Mouse (Mus musculus) right cerebral cortex, postnatal 25 days (tissue): Measurements from ENCODE around the gene Mtus2.
A peak's percentile ranks its signal among the peaks of the same experiment; 100 is the strongest.

Source experiments
- DNase-seq: peaks from one replicate; pipeline ENCODE4 v3.0.0; 2022

The Mtus2 gene

DNA sequence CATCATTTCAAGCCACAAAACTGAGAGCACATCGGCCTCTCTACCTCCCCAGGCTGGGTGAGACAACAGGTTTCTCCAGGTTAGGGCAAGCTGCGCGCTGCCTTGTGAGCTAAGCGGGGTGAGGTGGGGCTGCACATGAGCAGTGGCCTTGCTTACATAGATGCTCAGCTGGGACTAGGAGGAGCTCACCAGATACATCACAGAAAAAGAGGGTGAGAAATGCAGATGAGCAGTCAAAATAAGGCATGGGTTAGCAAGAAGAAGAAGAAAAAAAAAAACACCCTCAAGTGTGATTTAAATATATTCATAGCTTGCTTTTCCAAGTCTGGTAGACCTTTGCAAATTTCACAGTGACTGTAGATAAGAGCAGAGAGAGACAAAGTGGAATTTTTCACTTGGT lies 254.7 kb downstream of the Mtus2 start:
- DNase-seq, result no peak

DNA sequence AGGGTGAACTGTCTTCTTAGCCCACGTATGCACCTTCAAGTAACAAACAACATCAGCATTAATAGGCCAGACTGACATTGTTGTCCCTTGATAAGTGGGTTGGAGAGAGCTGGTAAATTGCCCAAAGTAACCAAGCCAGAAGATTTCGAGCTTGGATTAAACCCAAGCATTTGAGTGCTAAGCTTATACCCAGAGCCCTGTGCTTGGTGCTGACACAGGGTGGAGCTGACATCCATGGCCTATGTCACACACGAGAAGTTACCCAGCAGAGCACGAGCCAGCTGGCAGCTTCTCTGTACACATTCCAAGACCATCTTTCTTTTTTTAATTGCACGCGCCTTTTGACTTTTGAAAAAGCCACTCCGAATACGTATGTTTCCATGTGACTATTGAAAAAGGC lies 259.7 kb downstream of the Mtus2 start:
- no peak for DNase-seq

- DNase-seq, result no peak
These were observed 265.8 kb downstream of the Mtus2 start for GRCm38 (mm10) chr5:148222898-148223297.

DNA sequence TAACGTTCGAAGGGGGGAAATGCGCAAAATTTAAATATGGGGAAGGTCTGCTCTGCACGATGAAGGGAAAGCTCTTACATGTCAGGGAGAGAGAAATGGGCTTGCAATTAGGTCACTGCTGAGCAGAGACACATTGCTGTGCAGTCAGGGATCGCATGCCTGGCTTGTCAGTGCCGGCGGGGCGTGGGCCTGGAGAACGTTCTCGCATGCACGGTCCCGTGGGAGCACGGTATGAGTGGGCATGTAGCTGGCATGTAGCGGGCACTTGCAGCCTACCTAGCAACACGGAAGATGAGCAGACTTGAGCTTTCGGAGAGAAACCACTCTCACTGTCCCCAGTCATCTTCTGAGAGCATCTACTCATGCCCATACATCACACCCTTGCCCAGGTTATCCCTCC lies 266.9 kb downstream of the Mtus2 start:
- no peak for DNase-seq

DNA sequence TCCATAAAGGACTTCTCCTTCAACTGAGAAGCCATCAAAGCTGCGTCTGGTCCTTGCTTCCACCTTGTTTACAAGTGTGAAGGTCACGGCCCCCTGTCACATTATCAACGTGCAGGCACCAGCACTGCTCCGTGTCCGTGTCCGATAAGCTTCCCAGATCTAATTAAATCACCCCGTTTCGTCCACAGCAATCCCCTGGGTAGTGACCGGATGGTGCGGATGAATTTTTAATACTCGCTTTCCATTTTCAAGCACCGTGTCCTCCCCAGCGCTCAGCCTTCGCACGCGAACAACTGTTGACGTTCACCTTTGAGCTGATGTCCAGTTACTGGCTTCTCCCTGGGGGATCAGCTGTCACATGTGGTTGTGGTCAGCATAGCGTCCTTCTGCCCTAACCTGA lies 276.6 kb downstream of the Mtus2 start:
- DNase-seq, result no peak

DNA sequence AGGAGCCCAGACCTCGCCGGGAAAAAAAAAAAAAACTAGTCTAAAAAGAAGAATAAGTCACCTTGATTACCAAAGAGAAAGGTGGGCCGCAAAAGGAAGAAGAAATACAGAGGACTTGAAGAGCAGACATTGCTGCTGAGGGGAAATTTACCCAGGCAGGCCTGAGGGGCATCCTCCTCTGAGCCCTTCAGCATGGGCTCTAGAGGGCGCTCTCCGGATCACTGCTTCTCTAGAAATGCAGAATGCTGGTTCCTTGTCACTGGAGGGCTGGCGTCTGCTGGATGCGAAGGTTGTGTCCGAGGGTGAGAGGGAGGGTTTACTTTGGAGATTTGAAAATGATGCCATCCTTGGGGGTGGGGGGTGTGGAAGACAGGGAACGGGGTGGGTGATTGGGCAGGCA lies 279.5 kb downstream of the Mtus2 start:
- no peak for DNase-seq

GRCm38 (mm10) chr5:148239067-148239466 lies 281.9 kb downstream of the Mtus2 start:
- no peak for DNase-seq

GRCm38 (mm10) chr5:148239757-148240156 lies 282.6 kb downstream of the Mtus2 start:
- DNase-seq, result no peak

DNA sequence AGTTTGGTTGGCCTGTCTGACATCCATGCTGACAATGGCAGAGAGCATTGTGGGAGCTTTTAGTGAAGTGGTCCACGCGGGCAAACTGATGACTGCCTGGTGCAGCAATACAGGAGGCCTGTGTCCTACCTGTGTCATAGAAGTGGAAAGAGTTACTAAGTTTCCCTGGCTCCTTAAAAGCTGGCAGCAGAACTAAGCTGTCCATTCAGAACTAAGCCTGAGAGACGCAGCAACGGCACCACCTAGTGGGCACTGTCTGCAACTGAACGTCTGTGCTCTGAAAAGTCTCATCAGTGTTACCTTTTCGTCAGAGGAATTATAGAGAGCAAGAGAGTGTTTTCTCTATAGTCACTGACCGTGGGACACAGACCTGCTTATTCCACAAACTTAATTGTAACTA lies 284.8 kb downstream of the Mtus2 start:
- peak; percentile 75 for DNase-seq

GRCm38 (mm10) chr5:148244471-148244870 lies 287.4 kb downstream of the Mtus2 start:
- DNase-seq, result no peak

DNA sequence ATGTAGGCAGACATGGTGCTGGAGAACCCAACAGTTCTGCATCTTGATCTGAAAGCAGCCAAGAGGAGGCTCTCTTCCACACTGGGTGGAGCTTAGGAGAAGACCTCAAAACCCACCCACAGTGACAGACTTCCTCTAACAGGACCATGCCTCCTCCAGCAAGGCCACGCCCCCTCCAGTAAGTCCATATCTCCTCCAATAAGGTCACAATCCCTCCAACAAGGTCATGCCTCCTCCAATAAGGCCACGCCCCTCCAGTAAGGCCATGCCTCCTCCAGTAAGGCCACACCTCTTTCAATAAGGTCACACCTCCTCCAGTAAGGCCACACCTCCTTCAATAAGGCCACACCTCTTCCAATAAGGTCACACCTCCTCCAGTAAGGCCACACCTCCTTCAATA lies 288.3 kb downstream of the Mtus2 start:
- DNase-seq, result no peak

GRCm38 (mm10) chr5:148248236-148248635 lies 291.1 kb downstream of the Mtus2 start:
- no peak for DNase-seq

DNA sequence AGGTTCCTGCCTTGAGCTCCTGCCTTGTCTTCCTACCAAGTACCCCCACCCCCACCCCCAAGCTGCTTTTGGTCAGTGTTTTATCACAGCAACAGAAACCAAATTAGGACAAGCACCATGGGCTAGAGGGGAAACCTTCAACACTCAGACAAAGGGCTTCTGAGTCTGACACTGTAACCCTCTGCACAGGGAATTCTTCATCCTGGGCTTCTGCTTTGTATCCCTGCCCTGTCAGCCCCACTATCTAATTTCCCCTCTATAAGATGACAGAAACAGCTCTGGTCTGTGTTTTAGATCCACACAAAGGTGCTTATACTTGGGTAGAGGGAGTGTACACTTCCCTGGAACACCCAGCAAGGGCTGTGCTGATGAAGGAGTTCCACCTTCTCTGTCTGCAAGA lies 294.7 kb downstream of the Mtus2 start:
- DNase-seq, result no peak

GRCm38 (mm10) chr5:148262016-148262415 lies 304.9 kb downstream of the Mtus2 start:
- DNase-seq, result no peak

- DNase-seq, result peak; percentile 69
These were observed 307.9 kb downstream of the Mtus2 start for GRCm38 (mm10) chr5:148264819-148265707.

DNA sequence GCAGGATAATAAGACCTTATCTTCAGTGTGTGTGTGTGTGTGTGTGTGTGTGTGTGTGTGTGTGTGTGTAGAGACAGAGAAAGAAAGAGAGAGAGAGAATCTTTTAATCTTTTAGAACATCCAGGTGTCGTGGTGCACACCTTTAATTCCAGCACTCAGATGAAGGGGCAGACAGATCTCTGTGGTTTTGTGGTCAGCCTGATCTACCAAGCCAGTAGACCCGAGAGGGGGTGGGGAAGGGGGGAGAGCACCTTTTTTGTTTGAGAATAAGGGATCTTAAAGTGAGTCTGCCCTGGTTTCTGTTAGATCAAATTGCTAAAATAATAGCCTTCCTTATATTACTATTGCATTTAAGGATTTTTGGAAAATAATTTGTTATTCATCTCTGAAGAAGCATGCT lies 309.7 kb downstream of the Mtus2 start:
- DNase-seq, result no peak

DNA sequence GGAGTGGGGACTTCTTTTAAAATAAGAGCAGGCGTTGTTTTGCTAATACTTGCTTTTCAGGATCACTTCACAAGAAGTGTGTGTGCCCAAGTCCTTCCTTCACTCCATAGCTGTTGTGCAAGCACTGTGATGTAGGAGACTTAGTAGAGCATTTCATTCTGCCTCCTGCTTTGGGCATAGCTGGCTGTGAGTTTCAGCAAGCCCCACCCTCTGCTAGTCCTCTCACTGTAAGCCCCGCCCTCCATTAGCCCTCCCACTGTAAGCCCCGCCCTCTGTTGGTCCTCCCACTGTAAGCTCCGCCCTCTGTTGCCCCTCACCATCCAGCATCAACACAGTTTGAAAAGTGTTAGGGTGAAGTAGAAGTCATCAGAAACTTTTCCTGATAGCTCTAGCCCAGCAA lies 310.3 kb downstream of the Mtus2 start:
- no peak for DNase-seq

GRCm38 (mm10) chr5:148272065-148272464 lies 314.9 kb downstream of the Mtus2 start:
- DNase-seq, result no peak

DNA sequence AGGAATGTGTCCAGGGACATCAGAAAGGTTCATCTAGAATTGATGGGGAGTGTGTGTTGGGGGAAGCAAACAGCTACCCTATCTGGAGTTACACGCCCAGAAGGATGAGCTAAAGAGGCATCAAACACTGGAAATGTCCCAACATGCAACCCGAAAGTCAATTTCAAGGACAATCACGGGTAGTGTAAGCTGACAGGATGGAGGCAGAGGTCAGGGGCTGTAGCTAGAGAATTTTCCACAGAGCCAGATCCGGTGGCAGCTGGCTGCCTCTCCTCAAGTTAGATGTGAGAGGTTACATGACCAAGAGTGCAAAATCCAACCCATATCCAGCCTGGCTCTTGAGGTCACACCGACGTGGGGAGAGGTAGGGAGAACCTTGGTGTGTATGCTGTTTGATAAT lies 315.7 kb downstream of the Mtus2 start:
- DNase-seq, result no peak

GRCm38 (mm10) chr5:148278233-148278632 lies 321.1 kb downstream of the Mtus2 start:
- DNase-seq, result no peak

DNA sequence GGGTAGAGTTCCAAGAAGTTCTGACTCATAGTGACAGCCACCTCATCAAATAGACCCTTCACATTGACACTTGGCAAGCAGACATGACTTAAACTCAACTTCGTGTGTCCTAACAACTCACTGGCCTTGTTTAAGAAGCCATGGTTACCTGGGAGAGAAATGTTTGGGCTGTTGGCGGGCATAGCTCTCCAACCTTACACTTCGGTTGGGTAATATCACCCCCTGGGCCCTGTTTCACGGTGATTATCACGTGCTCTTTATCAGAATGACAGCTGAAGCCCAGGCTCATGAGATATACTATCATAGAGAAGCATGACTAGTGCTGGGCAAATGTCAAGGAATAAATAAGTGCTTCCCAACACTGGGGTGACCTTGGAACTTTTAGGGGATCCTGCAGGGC lies 323.2 kb downstream of the Mtus2 start:
- DNase-seq, result no peak

DNA sequence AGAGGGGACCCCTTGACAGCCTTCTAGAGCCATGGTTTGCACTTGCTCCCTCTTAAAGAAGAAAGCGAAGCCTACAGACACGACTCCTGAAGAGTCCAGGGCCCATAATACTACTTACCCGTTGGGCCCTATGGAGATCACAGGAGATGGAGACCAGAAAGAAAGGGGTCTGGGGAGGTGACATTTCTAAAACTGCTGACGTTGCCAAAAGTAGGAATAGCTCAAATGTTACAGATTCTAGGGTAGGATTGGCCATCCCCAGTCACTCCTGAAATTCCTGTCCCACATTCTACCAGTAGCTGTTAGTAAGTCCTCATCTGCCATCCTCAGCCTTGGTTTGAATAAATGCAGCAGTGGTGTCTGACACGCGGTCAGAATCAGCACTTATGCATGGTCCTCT lies 325.0 kb downstream of the Mtus2 start:
- DNase-seq, result no peak

- peak; percentile 33 for DNase-seq
These were observed 325.5 kb downstream of the Mtus2 start for GRCm38 (mm10) chr5:148282631-148283030.

GRCm38 (mm10) chr5:148283177-148283576 lies 326.1 kb downstream of the Mtus2 start:
- DNase-seq, result no peak

- DNase-seq, result no peak
These were observed 326.5 kb downstream of the Mtus2 start for GRCm38 (mm10) chr5:148283584-148283983.
